Mouse (Mus musculus) ES-Bruce4 (cell line): ENCODE data around the gene Asb15.

Experiments used
- CTCF ChIP-seq: IDR thresholded peaks from one replicate; pipeline ENCODE4 v1.8.1; 2011; ENCODE audit warnings: low read depth, low read length
- EP300 ChIP-seq: IDR thresholded peaks from 2 replicates; pipeline ENCODE4 v1.6.1; 2011; ENCODE audit warnings: low read depth, low read length; ENCODE audit not compliant: insufficient read depth
- POLR2A ChIP-seq: IDR thresholded peaks from one replicate; pipeline ENCODE4 v1.8.1; 2011; ENCODE audit warnings: low read length; ENCODE audit not compliant: insufficient read depth

GRCm38 (mm10) chr6:24600726-24601125 lies 72.8 kb downstream of the Asb15 start:
- TF ChIP-seq POLR2A (no peak), CTCF (no peak), EP300 (no peak)
